Mouse (Mus musculus) right cerebral cortex, postnatal 14 days (tissue): ENCODE data around the gene Hdac5.

Experiments used
- DNase-seq: peaks from one replicate; pipeline ENCODE4 v3.0.0; 2022

The Hdac5 gene

DNA sequence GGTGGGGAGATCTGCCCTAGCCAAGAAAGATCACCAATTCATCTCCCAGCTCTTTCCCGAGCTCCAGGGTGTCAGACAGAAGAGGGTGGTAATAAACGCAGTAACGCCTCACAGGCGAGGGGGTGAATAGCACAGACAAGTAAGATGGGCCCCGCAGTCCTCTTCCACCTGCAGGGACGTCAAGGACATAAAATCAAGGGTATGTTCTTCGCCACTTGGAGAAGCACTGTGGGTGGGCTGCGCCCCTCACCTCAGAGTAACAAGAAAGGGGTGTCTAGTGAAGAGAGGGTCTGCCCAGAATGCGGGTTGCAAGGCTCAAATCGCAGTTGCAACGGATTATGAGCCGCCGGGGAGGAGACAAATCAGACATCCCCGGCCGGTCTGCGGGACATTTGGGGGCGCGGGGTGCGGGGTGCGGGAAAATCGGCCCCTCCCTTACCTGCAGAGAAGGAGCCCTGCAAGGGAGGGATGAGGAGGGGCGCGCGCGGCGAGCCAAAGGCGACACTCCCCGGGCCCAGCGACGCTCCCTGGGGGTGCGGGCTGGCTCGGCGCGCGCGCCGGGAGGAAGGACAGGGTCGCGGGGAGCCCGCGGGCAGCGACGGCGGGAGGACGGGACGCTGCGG, 524 bp downstream of the Hdac5 start:
- DNase-seq: peak; percentile 30

GRCm38 (mm10) chr11:102228646-102229268, 1.2 kb downstream of the Hdac5 start:
- no peak for DNase-seq

DNA sequence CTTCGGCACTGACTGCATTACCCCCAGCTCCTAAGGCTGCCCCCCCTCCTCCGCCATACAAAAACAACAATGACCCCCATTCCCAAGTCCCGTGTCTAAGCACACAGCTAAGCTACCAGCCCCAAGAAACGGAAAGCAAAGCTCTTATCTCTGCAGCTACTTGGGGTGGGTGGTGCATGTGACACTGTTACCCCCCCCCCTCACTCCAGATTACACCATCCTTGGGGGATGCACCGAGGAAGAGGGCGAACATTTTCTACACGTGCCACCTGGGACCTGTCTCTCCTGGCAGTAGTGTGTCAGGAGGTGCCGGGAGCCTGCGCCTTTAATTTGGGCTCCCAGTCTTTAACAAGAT, 1.8 kb downstream of the Hdac5 start:
- DNase-seq: no peak

DNA sequence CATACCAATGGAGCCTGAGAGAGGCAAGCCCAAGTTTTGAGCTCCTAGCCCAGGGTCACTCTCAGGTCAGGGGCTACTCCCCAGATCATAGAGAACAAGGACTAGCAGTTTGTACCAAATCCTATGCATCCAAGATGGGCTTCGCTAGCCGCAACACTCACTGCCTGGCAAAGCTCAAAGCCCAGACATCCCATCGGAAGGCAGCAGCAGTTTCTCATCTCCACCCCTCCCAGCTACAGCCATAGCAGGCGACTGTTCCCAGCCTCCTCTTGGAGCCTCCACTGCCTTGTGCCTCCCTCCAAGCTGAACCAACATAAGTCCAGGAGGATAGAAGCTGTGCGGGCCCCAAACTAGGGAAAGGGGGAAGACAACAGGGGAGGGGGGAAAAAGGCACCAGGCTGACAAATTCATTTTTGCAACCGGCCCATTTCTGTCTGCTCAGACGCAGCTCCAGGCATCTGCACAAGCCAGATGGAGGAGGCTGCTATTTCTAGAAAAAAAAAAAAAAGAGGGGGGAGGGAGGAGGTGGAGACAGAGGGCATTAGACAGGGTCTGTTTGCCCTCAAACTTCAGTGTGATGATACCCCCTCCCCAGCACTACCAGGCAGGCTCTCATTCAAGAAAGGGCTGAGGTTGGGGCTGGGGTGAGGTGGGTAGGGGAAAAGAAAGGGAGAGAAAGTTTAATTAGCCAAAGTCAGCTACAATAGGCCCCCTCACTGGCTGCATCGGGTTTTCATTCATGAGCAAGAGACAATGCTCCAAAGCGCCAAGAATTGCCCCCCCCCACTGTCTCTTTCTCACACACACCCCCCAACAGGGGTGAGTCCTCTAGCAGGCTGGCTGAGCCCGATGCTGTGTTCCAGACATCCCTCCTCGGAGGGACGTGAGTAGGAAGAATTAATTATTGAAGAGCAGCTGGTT, 2.4 kb downstream of the Hdac5 start:
- no peak for DNase-seq

GRCm38 (mm10) chr11:102226067-102226978, 3.6 kb downstream of the Hdac5 start:
- DNase-seq: no peak

DNA sequence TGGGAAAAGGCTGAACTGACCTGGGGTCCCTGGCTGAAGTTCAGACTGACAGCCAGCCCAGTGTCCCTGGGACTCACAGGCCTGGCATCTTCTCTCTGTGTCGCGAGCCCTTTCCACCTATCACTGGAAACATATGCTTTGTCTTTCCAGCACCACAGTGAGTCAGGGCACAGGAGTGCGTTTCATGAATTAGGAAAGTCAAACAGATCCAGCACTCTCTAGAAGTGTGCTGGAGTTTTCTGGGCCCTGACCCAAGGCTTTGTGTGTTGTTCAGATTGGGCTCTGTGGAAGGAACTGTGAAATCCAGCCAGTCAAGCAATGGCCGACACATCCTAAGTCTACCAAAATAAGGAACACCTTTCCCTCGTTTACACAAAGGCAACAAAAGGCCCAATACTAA, 4.7 kb downstream of the Hdac5 start:
- DNase-seq: no peak

- no peak for DNase-seq
Measured at GRCm38 (mm10) chr11:102224686-102225085, 5.3 kb downstream of the Hdac5 start.

GRCm38 (mm10) chr11:102223166-102223565, 6.8 kb downstream of the Hdac5 start:
- DNase-seq: peak; percentile 62

DNA sequence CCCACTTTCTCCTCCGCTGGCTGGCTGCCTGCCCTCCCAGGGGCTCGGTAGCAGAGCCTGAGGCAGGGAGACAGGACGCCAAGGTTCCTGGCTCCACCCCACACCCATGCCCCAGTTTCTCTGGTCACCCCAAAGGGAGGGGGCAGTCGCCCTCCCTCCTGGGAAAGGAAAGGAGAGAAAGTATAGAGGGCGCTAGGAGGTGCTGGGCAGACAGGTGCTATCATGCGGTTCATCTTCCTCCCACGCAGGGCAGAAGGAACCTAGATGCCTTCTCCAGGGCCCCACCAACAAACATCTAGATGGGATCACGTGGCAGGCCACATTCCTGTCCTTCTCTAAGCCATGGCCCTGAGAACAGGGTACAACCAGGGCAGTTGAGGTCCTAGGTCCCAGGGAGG, 8.0 kb downstream of the Hdac5 start:
- no peak for DNase-seq

- DNase-seq: no peak
Measured at GRCm38 (mm10) chr11:102221243-102221953, 8.6 kb downstream of the Hdac5 start.

GRCm38 (mm10) chr11:102220451-102220850, 9.5 kb downstream of the Hdac5 start:
- no peak for DNase-seq

- DNase-seq: no peak
Measured at GRCm38 (mm10) chr11:102219994-102220346, 10.0 kb downstream of the Hdac5 start.

DNA sequence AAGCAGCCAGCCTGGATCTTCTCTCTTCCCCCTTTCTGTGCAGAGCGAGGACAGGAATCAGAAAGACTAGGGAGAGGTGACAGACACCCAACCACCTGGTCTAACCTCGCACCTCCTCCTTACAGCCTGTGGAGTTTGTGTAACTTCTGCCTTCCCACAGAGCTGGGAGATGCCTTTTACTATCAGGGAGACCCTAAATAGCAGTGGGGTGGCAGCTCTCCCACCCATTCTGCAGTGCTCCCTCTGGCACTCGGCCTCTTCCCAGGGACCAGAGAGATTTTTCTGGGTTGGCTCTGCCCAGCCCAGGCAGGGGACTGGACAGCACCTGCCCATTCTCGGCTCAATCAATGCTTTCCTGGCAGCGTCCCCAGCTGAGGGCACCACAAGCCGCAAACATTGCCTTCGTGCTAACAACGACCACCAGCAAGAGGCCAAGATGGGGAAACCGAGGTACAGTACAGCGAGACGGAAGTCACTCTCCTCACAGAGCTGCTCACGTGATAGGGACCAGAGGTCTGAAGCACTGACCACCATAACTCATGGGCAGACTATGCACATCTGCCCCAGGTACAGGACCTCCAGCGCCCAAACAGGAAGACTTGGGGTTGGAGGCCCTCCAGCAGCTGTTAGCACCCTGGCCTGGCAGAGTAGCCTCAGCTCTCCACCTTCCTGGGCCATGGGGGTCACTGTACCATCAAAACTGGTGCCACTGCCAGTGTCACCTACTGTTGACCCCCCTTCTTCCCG, 10.5 kb downstream of the Hdac5 start:
- no peak for DNase-seq

- peak; percentile 93 for DNase-seq
Measured at GRCm38 (mm10) chr11:102218783-102219182, 11.2 kb downstream of the Hdac5 start.

GRCm38 (mm10) chr11:102217876-102218430, 12.0 kb downstream of the Hdac5 start:
- DNase-seq: no peak

GRCm38 (mm10) chr11:102217396-102217795, 12.6 kb downstream of the Hdac5 start:
- no peak for DNase-seq

GRCm38 (mm10) chr11:102216886-102217240, 13.1 kb downstream of the Hdac5 start:
- no peak for DNase-seq

DNA sequence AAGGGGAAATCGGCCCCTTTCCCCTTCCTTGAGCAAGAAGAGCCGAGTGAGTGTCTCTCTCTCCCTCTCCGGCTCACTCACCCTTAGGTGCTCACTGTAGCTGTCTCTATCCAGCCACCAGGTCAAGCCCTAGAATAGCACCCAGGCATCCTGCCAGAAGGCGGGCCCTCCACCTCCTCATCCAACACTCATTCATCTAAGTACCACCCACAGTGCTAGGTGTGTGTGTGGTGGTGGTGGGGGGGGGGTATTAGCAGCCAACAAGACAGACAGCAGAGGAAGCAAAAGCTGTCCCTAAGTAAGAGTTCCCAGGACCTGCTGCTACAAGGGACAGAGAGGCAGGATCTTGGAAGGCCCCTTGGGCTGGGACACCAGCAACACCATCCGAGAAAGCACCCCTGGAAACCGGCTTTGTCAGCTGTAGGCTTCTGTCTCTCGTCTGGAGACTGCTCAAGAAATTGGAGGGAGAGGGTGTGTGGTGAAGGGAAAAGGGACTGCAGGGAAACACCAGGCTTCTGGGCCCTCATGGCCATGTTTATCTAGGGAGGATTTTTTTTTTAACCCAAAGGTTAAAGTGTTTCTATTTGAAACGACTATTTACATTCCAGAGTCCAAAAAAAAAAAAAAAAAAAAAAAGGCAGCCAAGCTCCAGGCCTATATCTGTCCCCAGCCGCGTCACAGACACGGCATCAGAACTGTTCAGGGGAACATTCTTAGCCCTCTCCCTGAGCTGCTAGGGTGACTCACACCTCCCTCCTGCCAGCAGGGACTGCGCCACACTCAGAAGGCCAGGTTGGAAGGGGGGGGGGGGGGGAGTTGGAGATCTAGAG, 13.7 kb downstream of the Hdac5 start:
- DNase-seq: no peak

DNA sequence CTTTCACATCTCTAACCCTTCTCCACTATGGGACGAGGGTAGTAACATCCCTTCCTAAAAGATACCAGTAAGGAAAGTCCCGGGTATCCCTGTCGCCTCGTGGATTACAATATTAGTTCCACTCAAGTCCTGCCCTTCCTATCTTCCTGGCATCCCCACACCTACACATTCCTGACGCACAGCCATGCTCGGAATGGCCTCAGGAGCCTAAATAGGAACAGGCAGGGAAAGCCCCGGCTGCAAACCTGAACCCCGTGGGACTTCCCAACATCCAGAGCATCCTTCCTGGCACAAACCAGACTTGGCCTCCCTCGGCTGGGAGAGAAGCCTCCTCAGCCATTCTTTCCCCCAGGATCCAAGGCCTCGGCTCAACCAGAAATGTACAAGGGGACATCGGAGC, 14.5 kb downstream of the Hdac5 start:
- no peak for DNase-seq

GRCm38 (mm10) chr11:102214430-102215156, 15.4 kb downstream of the Hdac5 start:
- no peak for DNase-seq
